Mouse (Mus musculus) liver, embryonic 11.5 days (tissue): ENCODE data around the gene Celf5. TPM values are rescaled to one million over a fixed set of nuclear protein-coding genes. Genes with fewer than 3 reads are reported as not detected.
A peak's percentile ranks its signal among the peaks of the same experiment; 100 is the strongest.

Source experiments
- ATAC-seq: fragments of 200-750 bp; cut with Nextera tagmentation; replicated peaks from 2 replicates; pipeline ENCODE4 v1.8.0; 2017; ENCODE audit warnings: moderate number of reproducible peaks, mild to moderate bottlenecking, moderate TSS enrichment, moderate library complexity; ENCODE audit not compliant: low FRiP score
- DNase-seq: peaks from one replicate; pipeline ENCODE4 v3.0.0-alpha.2; 2017; ENCODE audit warnings: low spot score
- H3K27ac ChIP-seq: fragments of 300-500 bp; sonication (generic); 2 replicates; pipeline ENCODE4 v1.5.1; 2014; ENCODE audit warnings: mild to moderate bottlenecking, low read depth, low read length, control low read depth
- H3K27me3 ChIP-seq: fragments of 300-500 bp; sonication (generic); replicated peaks from 2 replicates; pipeline ENCODE4 v1.6.1; 2014; ENCODE audit warnings: low read length, mixed read lengths; ENCODE audit not compliant: control insufficient read depth, insufficient read depth
- H3K36me3 ChIP-seq: fragments of 300-500 bp; sonication (generic); 2 replicates; pipeline ENCODE4 v1.6.1; 2014; ENCODE audit warnings: mild to moderate bottlenecking, low read length, moderate library complexity, mixed read lengths; ENCODE audit not compliant: control insufficient read depth, insufficient read depth
- H3K4me1 ChIP-seq: fragments of 300-500 bp; sonication (generic); replicated peaks from 2 replicates; pipeline ENCODE4 v1.6.1; 2014; ENCODE audit warnings: low read length, mixed read lengths; ENCODE audit not compliant: control insufficient read depth, insufficient read depth
- H3K4me2 ChIP-seq: fragments of 300-500 bp; sonication (generic); 2 replicates; pipeline ENCODE4 v1.6.1; 2014; ENCODE audit warnings: mild to moderate bottlenecking, control low read depth, moderate library complexity
- H3K4me3 ChIP-seq: fragments of 300-500 bp; sonication (generic); 2 replicates; pipeline ENCODE4 v1.5.1; 2014; ENCODE audit warnings: low read depth, low read length, control low read depth
- H3K9ac ChIP-seq: fragments of 300-500 bp; sonication (generic); 2 replicates; pipeline ENCODE4 v1.6.1; 2014; ENCODE audit warnings: low read depth, low read length, control low read depth
- H3K9me3 ChIP-seq: fragments of 300-500 bp; sonication (generic); 2 replicates; pipeline ENCODE4 v1.6.1; 2016; ENCODE audit warnings: low read length, inconsistent platforms, mixed read lengths; ENCODE audit not compliant: control insufficient read depth
- WGBS: fragments of 180-500 bp; shearing (Covaris S2); extraction: QIAGEN DNeasy Blood & Tissue Kit; methylation state at CpG from one replicate; pipeline ENCODE4 v1.1.7; 2014; 5-methylcytosine and 5-hydroxymethylcytosine counted together
- polyA plus RNA-seq: library from polyadenylated mRNA; unstranded; fragments of >200 nt; fragmentation: Nextera tagmentation; extraction: Ambion mirVana; gene quantifications from 2 replicates; pipeline ENCODE4 v1.2.1, GENCODE M21; 2014

The Celf5 gene
- polyA plus RNA-seq, 1 experiment from 2014 or later = not detected

GRCm38 (mm10) chr10:81456983-81457563 lies 25.4 kb downstream of the Celf5 start:
- Histone ChIP-seq H3K27me3 (peaks cover 97% of the 10 kb centered on the region), H3K4me2 (no peak overlapping the region), H3K4me1 (peaks cover 2% of the 10 kb centered on the region), H3K36me3 (no peaks in the 10 kb centered on the region), H3K9ac (no peak overlapping the region), H3K9me3 (no peaks in the 10 kb centered on the region), H3K4me3 (no peak overlapping the region), H3K27ac (no peak overlapping the region)
- ATAC-seq = no peak
- DNase-seq = no peak
- WGBS = 31% methylated on average over 12 of the region's 12 CpGs

DNA sequence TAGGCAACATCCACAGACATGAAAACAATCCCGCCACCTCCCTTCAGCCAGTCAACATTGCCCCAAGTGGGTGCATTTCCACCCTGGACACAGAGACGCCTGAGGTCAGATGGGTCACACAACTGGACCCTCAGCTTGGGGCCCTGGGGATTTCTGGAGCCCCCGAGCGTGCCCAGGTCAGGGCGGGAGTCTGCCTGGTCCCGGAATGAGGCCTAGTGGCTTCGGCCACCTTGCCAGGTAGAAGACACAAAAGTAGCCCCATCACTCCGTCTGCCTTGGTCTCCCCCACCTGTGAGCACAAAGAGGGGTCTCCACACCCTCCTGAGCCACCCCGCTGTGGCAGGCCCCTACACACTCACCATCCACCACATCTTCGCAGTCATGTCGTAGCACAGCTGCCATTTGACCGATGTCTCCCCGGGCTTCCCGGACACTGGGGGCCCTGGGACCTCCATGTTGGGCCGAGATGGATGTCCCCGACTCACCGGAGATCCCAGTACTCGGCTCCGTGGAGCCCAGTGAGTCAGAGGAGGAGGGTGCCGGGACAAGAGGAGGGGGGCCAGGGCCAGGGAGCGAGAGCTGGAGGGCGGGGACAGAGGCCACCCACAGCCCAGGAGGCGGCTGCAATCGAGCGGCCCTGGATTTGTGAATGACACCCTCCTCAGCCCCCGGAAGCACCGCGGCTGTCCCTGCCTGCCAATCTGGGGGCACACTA lies 27.2 kb downstream of the Celf5 start, which contains the start of gene Nfic:
Gene Nfic, minus strand, starts transcription at position 455 of the 715 bp plus-strand sequence.
- Histone ChIP-seq H3K4me1 (no peaks in the 10 kb centered on the region), H3K4me3 (no peak within 1 kb of the TSS), H3K36me3 (no peaks in the 10 kb centered on the region), H3K9me3 (no peaks in the 10 kb centered on the region), H3K27ac (no peak within 1 kb of the TSS), H3K27me3 (peaks cover 97% of the 10 kb centered on the region), H3K9ac (no peak within 1 kb of the TSS), H3K4me2 (no peak within 1 kb of the TSS)
- DNase-seq = no peak
- 58% methylated on average over 28 of the region's 28 CpGs for WGBS
- no peak for ATAC-seq

DNA sequence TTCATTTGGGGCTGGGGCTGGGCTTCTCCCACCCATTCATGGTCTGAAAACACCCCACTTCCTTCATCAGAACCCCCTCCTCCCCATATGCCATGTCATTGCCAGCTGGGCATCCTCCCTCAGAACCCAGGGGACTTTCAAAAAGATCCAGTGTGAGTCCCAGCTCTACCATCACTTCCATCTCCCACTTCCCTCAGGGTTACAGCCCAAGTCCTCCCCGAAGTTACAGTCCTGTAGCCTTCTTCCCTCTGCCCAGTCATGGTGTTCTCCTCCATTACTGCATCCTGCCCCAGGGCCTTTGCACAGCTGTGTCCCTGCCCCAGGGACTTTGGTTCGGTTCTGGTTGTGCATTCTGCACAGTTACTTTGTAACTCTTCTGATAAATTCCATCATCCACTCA lies 28.4 kb downstream of the Celf5 start:
- Histone ChIP-seq H3K27ac (no peak overlapping the region), H3K9ac (no peak overlapping the region), H3K4me3 (no peak overlapping the region), H3K4me1 (no peaks in the 10 kb centered on the region), H3K9me3 (no peaks in the 10 kb centered on the region), H3K27me3 (peaks cover 88% of the 10 kb centered on the region), H3K4me2 (no peak overlapping the region), H3K36me3 (no peaks in the 10 kb centered on the region)
- DNase-seq (no peak), ATAC-seq (no peak)
- 58% methylated on average over 2 of the region's 2 CpGs for WGBS

- DNase-seq = no peak
- H3K4me2 ChIP-seq = no peak overlapping the region
- ATAC-seq = no peak
- no peak overlapping the region for H3K27ac ChIP-seq
- no peaks in the 10 kb centered on the region for H3K4me1 ChIP-seq
- 5% methylated on average over 14 of the region's 14 CpGs for WGBS
- no peaks in the 10 kb centered on the region for H3K9me3 ChIP-seq
- H3K9ac ChIP-seq = no peak overlapping the region
- no peak overlapping the region for H3K4me3 ChIP-seq
- no peaks in the 10 kb centered on the region for H3K36me3 ChIP-seq
- peaks cover 78% of the 10 kb centered on the region for H3K27me3 ChIP-seq
Observed at GRCm38 (mm10) chr10:81452947-81453288, 29.6 kb downstream of the Celf5 start.

DNA sequence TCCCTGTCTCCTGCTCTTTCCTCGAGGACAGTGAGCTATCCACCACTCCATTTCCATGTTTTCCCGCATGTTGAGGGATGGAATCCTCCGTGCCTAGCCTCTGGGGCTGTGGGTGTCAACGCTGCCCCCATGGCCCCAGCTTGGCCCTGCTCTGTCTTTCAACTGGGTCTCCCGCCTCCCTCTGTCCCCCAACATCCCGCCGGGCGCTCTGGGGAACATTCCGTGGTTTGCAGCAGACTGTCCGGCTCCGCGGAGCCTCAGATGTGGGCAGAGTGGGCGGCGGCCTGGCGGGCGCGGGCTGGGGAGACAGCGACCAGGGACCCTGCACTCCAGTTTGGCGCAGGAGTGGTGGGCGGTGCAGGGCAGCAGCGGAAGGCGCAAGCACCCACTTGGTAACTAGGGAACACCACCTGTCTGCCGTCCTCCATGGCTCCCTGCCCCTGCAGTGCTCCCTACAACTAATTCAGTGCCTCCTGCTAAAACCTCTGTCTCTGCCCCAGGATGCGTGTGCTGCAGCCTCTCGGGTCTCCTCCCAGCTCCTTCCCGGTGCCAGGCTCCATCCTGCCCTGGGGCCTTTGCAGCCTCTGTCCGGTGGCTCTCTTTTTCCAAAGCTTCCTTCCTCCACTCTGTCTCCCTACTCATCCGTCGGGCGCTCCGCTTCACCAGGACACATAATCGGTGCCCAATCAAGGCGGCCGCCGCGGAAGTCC lies 30.1 kb downstream of the Celf5 start:
- no peak overlapping the region for H3K4me2 ChIP-seq

DNA sequence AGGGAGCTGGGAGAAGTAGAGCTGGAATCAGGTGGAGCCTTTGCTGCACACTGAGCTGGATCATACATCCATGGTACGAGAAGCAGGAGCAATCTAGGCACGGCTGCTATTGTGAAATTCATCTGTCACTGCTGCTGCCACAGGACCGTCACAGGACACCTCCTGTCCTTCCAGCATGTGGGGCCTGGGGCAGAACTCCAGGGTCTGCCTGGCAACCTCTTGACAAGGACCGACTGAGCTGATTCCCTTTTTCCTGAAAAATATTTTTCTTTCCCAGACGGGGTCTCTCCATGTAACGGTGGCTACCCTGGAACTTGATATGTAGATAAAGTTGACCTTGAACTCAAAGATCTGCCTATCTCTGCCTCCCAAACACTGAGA lies 31.2 kb downstream of the Celf5 start:
- WGBS = 59% methylated on average over 6 of the region's 6 CpGs
- no peak for ATAC-seq
- no peak overlapping the region for H3K9ac ChIP-seq

More for the DNA sequence above, 30.1 kb downstream of the Celf5 start:
- Histone ChIP-seq H3K9me3 (no peaks in the 10 kb centered on the region), H3K4me1 (no peaks in the 10 kb centered on the region), H3K9ac (no peak overlapping the region), H3K27ac (no peak overlapping the region), H3K27me3 (peaks cover 75% of the 10 kb centered on the region), H3K36me3 (no peaks in the 10 kb centered on the region), H3K4me3 (no peak overlapping the region)
- WGBS = 10% methylated on average over 36 of the region's 36 CpGs
- DNase-seq (no peak), ATAC-seq (no peak)

DNA sequence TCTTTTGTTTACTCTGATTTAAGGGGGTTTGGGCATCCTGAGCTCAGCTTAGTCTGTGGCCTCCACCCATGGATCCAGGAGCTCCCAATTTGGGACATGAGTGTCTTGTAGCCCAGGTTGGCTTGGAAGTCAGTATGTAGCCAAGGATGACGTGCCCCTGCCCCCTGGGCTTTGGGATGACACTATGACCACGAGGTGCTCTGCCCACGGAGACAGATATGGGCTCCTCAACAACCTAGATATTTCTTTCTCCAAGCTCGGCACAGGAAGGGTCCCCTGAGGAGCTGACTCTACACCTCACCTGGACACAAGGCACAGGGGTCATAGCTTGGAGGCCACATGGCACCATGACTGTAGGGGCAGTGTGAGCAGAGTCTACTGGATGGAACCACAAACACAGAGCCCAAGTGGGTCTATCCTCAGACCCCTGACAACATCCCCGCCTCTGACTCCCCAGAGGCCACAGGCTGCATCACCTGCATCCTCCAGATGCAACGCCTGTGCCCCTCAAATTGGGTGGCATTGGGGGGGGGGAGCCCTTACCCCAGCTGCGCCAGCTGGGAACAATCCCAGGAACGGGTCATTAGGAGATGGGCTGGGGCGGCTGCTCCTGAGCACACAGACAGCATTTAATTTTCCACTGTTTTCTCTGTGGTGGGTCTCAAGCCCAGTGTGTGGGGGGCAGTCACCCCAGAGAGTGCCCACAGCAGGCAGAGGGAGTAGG lies 31.7 kb downstream of the Celf5 start:
- Histone ChIP-seq H3K9me3 (no peaks in the 10 kb centered on the region), H3K4me3 (no peak overlapping the region), H3K9ac (no peak overlapping the region), H3K4me2 (no peak overlapping the region), H3K27me3 (peaks cover 59% of the 10 kb centered on the region), H3K27ac (no peak overlapping the region), H3K4me1 (no peaks in the 10 kb centered on the region), H3K36me3 (no peaks in the 10 kb centered on the region)
- no peak for ATAC-seq
- WGBS = 56% methylated on average over 9 of the region's 9 CpGs
- no peak for DNase-seq

More for the DNA sequence above, 31.2 kb downstream of the Celf5 start:
- H3K4me1 ChIP-seq = no peaks in the 10 kb centered on the region
- H3K36me3 ChIP-seq = no peaks in the 10 kb centered on the region
- peaks cover 65% of the 10 kb centered on the region for H3K27me3 ChIP-seq
- no peak overlapping the region for H3K4me3 ChIP-seq
- no peaks in the 10 kb centered on the region for H3K9me3 ChIP-seq
- no peak overlapping the region for H3K4me2 ChIP-seq
- DNase-seq = no peak
- no peak overlapping the region for H3K27ac ChIP-seq

DNA sequence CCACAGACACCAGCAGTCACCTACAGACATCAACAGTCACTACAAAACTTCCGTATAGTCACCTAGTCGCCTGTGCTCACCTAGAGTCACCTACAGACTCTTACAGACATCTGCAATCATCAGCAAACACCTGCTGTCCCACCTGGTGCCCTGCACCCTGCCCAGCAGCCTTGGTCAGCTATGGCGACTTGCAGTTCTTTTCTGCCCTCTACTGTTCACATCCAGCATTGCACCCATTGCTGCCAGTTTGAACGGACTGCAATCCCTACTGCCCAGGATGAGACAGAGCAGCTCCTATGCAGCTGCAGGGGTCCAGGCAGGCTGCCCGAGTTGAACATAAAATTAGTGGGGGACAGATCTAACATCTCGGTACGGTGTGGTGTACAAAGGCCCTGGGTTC lies 32.4 kb downstream of the Celf5 start:
- peak; percentile 62; the same call in 1 of the 2 replicates for ATAC-seq
- 2% methylated on average over 7 of the region's 7 CpGs for WGBS

More for the DNA sequence above, 32.4 kb downstream of the Celf5 start:
- H3K9me3 ChIP-seq = no peaks in the 10 kb centered on the region
- no peaks in the 10 kb centered on the region for H3K36me3 ChIP-seq
- no peak overlapping the region for H3K9ac ChIP-seq
- H3K27me3 ChIP-seq = peaks cover 53% of the 10 kb centered on the region
- no peak overlapping the region for H3K4me3 ChIP-seq
- DNase-seq = peak; percentile 83
- H3K4me2 ChIP-seq = no peak overlapping the region
- no peaks in the 10 kb centered on the region for H3K4me1 ChIP-seq
- no peak overlapping the region for H3K27ac ChIP-seq
